Mouse (Mus musculus): ENCODE results near the gene Fcgr1.

- TF ChIP-seq GATA1 (IDR thresholded peaks at IDR 0.05; ENCODE audit: borderline replicate concordance, low read length) (no peak), FLI1 (IDR thresholded peaks at IDR 0.05; ENCODE audit: low read length) (no peak)
Observed at GRCm38 (mm10) chr3:96327647-96328046, 33.9 kb upstream of the Fcgr1 start.
